Mouse (Mus musculus) CH12F3 (cell line): ENCODE data around the gene Nfasc.

Source experiments
- in situ Hi-C: fragments of 300-500 bp; cut with MboI; formaldehyde crosslinking; loops from 2 replicates; pipeline ENCODE4 v1.14.3; 2020; ENCODE audit warnings: low sequenced_read_pairs

Gene Nfasc

DNA sequence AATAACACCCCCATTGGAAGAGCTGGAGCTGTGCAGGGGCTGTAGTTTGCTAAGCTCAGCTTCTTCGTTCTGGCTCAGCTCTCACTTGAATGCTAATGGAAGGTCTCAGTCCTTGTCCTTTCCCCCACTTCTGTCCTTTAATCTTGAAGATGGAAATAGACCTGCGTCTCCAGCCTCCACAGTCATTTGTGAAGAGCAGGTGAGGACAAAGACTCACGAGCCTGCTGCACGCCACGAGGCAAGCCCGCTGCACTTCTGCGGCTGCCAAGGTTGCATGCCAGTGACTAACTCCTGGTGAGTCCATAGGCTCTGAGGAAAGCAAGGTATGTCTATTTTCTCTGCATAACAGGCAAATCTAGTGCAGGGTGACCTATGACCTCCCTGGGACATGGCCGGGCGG is 88.4 kb downstream of the Nfasc start:
- in situ Hi-C loops: no loop called here

DNA sequence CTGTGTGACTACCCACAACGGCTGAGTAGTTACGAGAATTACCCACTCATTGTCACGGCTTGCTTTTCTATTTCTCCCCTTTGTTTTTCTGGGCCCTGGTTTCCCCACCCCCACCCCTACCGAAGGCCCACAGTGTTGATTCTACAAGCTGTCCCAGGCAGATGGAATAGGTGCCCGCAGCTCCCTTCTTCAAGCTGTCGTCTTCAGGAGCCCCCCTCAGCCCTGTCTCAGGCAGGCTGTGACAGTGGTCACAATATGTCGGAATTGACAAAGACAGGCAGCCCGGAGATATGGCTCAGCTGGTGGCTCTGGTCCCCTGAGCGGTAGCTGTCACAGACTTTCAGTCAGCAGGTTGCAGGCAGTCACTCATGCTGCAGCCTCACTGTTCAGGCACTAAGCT is 90.9 kb downstream of the Nfasc start:
- in situ Hi-C loops: no loop called here

DNA sequence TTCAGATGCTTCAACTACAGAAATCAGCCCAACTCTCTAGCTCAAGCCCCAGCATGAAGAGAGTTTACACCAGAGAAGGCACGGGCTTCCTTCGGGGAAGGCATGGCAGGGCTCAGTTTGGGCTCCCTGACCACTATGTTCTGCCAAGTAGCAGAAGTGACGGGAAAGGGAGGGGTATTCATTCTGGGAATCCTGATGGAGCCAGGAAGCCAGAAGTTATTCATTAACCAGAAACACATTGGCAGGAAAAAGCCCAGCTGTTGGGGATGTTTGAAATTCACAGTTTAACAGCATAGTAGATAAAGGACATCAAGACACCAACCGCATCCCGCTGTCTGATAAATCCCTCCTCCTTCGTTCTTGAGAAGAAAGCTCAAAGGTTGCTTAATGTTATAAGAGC is 93.6 kb downstream of the Nfasc start:
- in situ Hi-C loops: no loop called here

DNA sequence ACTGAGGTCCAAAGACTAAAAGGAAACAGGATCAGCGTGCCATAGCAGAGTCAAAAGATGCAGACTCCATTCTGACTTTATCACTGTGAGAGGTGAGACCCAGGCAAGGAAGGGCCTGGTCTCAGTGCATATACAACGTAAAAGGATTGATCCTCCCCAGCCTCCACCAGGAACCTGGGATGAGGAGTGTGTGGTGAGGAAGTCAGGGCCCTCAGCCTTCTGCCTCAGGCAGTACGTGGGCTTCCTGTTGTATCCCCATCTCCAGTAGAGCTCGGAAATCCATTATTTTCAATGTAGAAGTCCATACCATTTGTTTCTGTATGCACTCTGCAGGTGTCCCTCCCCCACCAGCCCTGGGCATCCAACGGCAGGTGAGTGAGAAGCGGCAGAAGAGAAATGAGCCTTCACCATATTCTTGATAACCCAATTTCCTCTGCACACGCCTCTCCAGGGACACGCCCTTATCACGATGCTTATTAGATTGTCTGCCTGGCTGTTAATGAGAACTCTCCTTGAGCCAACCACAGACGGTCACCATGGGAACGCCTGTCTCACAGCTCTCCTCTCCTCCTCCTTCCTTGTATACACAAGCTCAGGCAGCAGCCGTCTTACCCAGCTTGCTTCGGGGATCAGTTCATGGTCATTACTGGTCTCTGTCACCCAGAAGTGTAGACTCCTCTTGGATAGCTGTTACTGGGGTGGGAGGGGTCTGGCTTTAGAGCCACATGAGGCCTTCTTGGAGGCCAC is 100.4 kb downstream of the Nfasc start:
- in situ Hi-C loops: no loop called here

DNA sequence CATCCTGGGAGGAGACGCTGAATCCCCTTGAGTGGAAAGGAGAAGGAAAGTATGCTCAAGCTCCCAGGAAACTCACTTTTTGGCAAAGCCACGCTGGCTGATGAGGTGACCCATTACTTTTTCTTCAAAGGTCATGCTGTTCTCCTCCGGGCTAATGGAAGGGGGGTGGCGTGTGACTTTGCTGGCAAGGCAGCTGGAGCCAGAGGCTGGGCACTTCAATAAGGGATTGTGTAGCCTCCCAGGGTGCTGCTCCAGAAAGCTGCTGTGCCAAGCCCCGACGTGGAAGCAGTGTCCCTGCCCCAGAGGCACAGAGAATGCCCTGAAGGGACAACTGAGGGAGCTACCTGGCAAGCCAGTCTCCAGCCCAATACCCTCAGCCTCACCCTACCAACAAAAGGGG is 101.3 kb downstream of the Nfasc start:
- in situ Hi-C loops: no loop called here

DNA sequence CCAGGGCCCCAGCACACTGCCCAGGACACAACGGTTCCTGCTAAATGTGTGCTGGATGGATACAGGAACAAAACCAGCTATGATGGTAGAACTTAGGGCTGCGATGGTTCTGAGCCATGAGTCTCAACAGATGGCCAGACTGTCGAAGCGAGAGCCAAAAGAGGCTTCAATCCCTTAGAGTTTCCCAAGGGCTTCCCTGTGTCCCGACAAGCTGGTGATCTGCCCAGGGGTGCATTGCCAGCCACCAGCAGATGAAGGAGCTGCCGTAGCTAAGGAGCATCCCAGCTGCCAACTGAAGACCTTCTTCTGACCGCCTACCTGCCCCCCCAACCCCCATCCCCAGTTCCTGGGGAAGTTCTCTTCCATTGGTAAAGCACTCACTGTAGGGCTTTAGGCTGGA is 104.3 kb downstream of the Nfasc start:
- in situ Hi-C loops: no loop called here

DNA sequence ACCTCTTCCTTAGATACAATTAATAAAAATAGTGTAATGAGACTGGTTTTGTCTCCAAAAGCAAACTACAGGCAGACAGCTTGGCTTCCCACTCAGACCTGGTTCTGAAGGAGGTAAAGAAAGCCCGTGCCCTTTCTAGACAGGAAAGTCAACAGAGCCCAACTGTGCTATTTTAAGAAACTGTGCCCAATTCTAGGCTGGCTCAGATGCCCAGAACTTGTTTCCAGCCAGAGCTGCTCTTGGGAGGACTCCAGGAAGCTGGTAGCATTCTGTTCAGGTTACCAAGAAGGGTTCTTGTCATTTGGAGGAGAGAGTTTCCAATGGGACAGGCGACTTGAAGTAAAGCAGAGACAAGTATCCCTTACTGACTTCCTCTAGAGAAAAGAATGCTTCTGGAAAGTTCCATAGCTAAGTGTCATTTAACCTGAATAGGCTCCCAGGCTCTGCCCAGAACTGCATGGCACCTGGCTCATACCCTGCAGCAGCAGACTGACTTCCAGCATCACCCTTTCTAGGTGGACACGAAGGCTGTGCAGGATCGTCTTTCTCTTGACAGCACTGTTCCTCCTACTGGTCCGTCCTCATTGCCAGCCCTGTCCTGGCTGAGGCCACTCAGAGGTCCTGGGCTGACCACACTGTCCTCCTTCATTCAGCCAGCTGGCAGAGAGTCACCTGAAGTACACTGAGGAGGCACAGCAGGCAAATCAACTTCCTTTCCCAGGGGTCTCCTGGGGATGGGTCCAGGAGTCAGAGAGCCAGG is 111.8 kb downstream of the Nfasc start:
- in situ Hi-C loops: no loop called here

DNA sequence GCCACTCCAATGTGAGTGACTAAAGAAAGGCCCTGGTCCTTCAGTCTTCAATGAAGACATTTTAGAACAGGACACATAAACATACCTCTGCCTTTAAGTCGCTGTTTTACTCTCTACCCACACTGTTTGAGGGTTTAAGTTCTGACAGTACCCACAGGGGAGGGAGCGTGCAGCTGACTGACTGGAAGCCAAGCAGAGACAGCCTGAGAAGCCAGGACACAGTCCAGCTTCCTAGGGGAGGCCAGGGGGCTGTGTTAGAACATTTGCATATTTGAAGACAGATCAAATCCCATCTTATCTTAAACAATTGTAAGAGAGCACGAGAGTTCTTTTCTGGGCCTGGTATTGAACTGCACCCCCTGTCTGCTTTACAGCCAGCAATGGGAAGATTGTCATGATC is 113.0 kb downstream of the Nfasc start:
- in situ Hi-C loops: no loop called here

DNA sequence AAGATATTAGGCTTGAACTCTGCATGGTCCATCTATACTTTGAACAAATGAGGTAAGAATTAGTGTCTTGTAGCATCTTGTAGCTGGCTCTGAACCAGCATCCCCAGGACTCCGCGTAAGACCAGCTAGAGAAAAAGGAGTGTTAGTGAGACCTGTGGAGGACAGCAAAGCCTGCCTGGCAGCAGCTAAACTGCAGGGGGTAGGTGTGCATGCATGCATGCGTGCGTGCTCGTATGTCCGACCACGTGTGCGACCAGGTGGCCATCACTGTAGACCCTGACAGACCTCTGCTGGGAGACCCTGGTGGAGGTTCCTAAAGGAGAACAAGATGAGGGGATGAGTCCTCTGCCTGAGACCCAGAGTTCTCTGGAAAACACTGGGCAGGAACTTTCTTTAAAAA is 113.4 kb downstream of the Nfasc start:
- in situ Hi-C loops: no loop called here

DNA sequence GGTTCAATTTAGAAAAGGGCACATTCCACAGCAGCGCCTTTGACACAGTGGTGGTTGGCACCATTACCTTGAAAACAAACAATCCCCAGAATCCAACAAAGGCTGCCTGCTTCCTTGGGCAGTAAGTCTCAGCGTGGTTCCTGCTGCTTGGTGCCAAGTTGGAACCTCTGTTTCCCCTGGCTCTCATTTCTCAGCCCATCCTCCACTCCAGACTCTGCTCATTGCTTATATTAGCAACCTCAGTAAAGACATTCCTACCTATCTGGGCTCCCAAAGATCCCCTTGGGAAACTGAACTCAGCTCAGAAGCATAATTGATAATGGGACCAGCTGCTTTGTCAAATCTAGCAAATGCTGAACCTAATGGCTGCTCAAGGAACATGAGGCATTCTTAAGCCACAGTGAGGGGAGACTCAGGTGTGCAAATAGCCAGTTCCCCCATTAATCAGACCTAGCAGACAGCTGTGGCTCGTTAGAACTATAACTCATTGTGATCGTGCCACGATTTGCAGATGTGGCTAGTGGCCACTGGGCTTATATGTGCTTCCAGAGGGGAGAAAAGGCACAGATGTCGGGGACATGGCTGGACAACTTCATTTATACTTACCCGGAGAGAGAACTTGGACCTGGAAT is 115.4 kb downstream of the Nfasc start:
- in situ Hi-C loops: no loop called here

DNA sequence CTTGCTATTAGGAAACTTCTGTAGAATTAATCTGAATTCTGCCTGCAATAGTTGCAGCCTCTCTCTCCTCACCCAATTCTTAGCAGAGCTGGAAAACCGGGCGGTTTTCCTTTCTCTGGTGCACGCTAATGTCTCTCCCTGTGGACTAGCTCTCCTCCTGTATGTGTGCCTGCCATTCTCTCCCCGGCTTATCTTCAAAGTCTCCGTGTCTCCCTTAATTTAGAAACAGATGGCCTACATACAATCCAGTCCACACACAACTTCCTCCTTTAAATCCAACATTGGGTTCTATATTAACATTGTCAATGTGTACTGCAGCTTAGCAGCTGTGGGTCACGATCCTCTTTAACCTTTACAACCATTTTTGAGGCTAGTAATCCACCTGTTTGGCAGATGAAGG is 116.6 kb downstream of the Nfasc start:
- in situ Hi-C loops: no loop called here

DNA sequence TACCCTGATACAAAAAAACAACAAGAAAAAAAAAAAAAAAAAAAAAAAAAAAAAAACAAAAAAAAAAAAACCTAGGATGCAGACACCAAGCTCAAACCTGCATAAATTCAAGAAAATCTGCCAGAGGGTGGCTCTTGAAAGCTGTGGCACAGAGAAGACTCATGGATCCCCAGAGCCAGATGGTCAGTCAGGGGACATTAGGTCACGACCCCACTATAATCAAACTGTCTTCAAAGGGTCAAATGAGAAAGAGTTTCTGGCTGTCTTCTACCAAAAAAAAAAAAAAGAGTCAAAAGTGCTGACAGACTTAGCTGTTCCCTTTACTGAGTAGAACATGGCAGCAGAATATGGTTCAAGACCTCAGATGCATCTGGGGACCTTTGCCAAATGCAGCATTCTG is 117.1 kb downstream of the Nfasc start:
- in situ Hi-C loops: no loop called here

DNA sequence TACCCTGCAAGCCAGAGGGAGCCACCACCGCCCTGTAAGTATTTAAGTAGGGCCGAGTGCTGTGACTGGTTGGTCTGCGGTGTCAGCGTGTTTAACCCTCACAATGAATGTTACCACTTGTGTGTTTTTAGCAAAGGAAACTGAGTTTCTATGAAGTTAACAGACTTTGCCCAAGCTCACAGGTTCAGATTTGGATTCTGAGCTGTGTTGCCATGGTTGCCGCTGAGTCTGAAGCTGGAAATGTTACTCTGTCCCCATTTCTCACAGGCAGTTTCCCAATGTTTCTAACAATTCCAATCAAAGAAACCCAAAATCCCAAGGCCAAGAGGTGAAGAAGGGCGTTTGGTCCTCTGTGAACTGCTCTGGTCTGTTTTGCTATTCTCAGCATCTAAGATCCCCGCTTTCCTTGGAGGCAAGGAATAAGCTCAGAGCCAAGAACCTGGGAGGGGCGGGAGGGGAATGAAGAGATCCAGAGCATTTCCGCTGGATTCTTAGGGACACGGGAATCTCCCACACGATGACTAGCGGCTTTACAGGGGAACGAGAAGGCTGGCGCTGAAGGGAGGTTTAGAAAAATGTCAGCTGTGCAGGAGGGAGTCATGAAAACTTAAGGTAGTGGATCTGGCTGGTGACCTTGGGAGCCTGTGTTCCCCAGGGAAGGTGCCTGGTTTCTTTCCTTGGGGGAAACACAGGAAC is 117.8 kb downstream of the Nfasc start:
- in situ Hi-C loops: no loop called here

DNA sequence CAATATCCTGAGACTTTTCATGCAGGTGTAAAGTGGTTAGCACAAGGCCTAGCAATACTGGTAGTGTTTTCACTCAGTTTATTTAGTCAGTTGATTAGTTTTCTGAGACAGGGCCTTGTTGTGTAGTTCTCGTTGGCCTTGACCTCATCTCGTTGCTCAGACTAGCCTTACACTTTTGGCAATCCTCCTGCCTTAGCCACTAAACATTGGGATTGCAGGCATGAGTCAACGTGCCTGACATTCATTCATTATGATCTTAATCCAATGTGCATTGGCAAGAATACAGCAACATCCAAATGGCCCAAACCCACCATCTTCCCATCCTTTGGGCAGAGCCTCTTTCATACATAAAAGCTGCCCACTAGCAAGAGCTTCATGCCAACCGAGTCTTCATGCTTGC is 129.5 kb downstream of the Nfasc start:
- in situ Hi-C loops: no loop called here

DNA sequence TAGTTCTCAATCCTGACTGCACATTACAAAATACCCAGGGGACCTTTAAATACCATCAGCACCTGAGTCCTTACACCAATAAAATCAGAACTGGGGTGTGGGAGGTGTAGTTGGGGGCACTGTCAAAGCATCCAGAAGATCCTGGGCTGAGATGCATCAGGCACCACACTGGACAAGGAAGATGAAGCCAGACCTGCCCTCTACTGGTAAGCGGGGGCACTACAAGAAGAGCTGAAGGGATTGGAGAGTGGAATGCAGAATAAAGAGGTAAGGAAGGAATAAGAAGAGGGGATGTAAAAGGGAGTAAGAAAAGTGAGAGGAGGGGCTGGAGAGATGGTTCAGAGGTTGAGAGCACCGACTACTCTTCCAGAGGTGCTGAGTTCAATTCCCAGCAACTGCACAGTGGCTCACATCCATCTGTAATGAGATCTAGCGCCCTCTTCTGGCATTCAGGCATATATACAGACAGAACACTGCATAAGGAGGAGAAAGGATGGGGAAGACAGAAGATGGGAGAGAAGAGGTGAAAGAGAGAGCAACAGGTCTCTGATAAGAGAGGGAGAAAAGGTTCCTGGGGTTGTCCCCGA is 132.5 kb downstream of the Nfasc start:
- in situ Hi-C loops: no loop called here

DNA sequence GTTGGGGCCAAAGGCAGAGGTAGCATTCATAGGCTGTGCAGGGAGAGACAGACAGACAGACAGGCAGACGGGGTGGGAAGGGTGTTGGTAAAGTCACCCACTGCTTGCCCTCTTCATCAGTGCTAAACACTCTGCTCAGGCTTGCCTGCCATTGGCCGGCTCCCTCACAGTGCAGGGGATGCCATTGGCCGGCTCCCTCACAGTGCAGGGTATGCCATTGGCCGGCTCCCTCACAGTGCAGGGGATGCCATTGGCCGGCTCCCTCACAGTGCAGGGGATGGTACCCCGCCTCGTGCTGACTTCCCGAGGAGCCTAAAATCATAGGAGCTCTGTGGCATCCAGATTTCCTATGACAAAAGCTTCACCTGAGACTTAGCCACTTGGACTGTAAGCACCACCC is 139.4 kb downstream of the Nfasc start:
- in situ Hi-C loops: no loop called here

DNA sequence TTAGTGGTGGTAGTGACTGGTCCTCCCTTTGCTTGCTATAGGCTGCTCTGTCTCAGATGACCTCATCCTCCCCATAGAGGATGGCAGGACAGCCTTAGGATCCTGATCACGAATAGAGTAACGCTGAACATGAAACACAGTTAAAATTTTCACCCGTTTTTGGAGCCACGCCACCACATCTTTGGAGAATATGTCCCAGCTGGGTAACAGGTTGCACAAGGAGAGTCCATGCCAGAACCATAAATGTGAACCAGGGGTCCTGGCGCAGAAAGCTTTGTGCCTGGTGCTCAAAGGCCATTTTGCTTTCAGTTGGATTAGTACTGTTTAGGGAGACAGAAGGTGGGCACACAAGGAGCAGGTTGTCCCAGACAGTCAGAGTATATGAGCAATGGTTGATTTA is 143.6 kb downstream of the Nfasc start:
- in situ Hi-C loops: no loop called here

DNA sequence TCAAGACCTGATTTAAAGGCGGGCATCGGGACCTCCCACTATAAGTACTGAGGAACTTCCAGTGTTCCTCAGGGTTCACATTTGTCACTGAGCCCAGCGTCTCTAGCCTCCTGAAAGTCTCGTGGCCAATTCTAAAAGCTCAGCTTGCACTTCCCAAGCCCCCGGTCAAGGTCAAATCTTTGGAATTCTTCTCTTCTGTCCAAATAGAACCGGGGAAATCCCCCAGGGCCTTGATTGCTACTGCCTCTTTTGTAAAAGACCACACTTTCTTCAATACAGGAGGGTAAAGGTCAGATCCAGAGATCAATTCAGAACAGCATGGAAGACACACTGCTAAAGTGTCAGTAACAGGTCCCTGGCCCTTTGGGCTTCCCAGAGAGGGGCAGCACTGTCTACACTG is 145.9 kb downstream of the Nfasc start:
- in situ Hi-C loops: no loop called here

DNA sequence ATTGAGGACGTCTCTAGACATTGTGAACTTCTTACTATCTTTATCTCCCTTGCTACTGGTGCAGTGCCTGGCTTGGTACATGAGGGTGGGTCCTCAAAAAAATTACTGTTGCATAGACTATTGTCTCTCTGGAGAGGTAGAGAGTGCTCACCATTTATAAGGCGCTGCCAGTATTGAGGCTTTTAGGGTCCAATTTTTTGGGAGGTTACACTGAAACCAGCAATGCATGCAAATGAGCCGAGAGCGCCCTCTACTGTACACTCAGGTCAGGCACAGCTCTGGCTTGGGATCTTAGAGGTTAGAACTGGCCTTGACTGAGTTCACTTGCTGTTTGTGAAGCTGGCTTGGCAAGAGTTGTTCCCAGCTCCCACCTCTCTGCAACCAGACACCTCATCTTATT is 147.0 kb downstream of the Nfasc start:
- in situ Hi-C loops: loop anchor here (5.0 kb wide), 1 partner anchor 67 kb away; no protein-coding TSS in a partner anchor

DNA sequence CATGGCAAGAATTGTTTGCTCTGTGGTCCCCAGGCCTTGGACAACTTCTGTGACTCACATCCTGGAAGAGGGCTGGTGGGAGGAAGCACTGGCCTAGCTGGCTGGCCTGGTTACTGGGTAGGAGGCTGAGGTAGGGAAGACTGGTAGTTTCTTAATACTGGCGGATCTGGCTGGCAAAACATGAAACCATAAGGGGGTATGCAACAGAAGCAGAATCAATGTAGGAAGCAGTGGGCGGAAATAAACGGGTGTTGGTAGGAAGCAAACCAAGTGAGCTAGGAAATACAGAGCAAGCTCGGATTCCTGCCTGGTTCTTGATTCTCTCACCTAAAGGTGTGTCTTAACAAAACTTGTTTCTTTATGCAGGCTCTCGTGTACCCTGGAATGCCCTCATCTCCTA is 149.5 kb downstream of the Nfasc start:
- in situ Hi-C loops: loop anchor here (5.0 kb wide), 1 partner anchor 65 kb away; no protein-coding TSS in a partner anchor

DNA sequence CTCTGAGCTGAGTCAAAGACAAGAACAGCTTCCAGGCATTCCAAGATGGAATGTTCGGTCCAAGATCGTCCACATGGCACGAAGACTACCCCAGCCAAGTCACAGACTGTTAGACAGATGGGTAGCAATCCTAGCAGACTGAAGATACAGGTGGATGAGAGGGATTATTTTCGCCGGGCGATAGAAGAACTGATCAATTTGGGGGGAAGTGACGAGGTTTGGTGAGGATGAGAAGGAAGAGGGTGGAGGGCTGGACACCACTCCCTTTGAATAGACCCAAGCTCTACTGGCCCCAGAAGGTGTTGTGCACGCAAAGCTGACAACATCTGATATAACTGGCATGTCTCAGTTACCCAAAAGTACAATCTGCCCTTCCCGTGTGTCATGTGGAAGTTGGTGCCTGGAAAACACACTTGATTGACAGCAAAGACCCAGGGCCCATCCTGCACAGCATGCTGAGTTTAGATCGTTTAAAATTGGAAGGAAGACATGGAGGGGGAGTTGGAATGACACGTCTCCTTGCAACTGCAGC is 150.1 kb downstream of the Nfasc start:
- in situ Hi-C loops: loop anchor here (5.0 kb wide), 1 partner anchor 64 kb away; no protein-coding TSS in a partner anchor
